9 mouse cellular contexts compared by ENCODE assay signal in genomic region chr4:149081528-149081927, GRCm38 (mm10). TPM values are rescaled to one million over a fixed set of nuclear protein-coding genes. Genes with fewer than 3 reads are reported as not detected.
DNase-seq lines count a peak whose midpoint lies in the region; ATAC-seq and TF ChIP-seq lines count a peak whose summit lies in the region.
"Had no signal": no experiment of that assay in that cellular context is flagged by ENCODE, and none has a peak within 500 bp of the region (broad histone marks: within the 10 kb centered on the region; RNA-seq: fewer than 3 reads in every experiment).

No protein-coding gene starts in this region.

- no peak overlapping the region for H3K4me2 ChIP-seq in embryonic facial prominence, embryonic 14.5 days (ENCODE audit: low read depth, low read length)
- no peak overlapping the region for H3K4me2 ChIP-seq in hindbrain, embryonic 16.5 days (ENCODE audit: low read length)
- no peak overlapping the region for H3K4me2 ChIP-seq in lung, embryonic 14.5 days

- no peak overlapping the region for H3K27ac ChIP-seq in embryonic facial prominence, embryonic 14.5 days (replicated peaks; ENCODE audit: low read depth, low read length)
- H3K27ac ChIP-seq in hindbrain, embryonic 16.5 days (ENCODE audit: low read depth, low read length), result no peak overlapping the region
- H3K27ac ChIP-seq in lung, embryonic 14.5 days (ENCODE audit: low read depth), result peak overlapping the region; percentile 52

- H3K4me3 ChIP-seq in embryonic facial prominence, embryonic 14.5 days (ENCODE audit: low read depth, low read length), result no peak overlapping the region
- H3K4me3 ChIP-seq in hindbrain, embryonic 16.5 days (ENCODE audit: low read length), result no peak overlapping the region
- no peak overlapping the region for H3K4me3 ChIP-seq in lung, embryonic 14.5 days (ENCODE audit: low read depth, low read length)

- ATAC-seq in embryonic facial prominence, embryonic 14.5 days (ENCODE audit: low read depth), result peak; percentile 67; the same call in 1 of the 2 replicates
- ATAC-seq in hindbrain, embryonic 16.5 days, result peak; percentile 74
- peak; percentile 77 for ATAC-seq in lung, embryonic 14.5 days (ENCODE audit: insufficient read depth)

- no peaks in the 10 kb centered on the region for H3K27me3 ChIP-seq in embryonic facial prominence, embryonic 14.5 days (replicated peaks; ENCODE audit: control insufficient read depth, insufficient read depth, low read length)
- H3K27me3 ChIP-seq in hindbrain, embryonic 16.5 days (replicated peaks; ENCODE audit: control insufficient read depth, insufficient read depth, low read length), result no peaks in the 10 kb centered on the region
- H3K27me3 ChIP-seq in lung, embryonic 14.5 days (ENCODE audit: insufficient read depth, low read length), result no peaks in the 10 kb centered on the region

- H3K36me3 ChIP-seq in embryonic facial prominence, embryonic 14.5 days (ENCODE audit: control insufficient read depth, insufficient read depth, low read length), result no peaks in the 10 kb centered on the region
- no peaks in the 10 kb centered on the region for H3K36me3 ChIP-seq in hindbrain, embryonic 16.5 days (ENCODE audit: control insufficient read depth, insufficient read depth, low read length)
- no peaks in the 10 kb centered on the region for H3K36me3 ChIP-seq in lung, embryonic 14.5 days (ENCODE audit: insufficient read depth)

- peak; percentile 73 to 79 for DNase-seq in urinary bladder, adult 18-20 months (ENCODE audit: low spot score in 2 of 2)
- DNase-seq in urinary bladder, postnatal 10 days (ENCODE audit: low spot score), result no peak
- DNase-seq in embryonic facial prominence, embryonic 14.5 days (ENCODE audit: low spot score), result no peak
- DNase-seq in lung, embryonic 14.5 days, result peak; percentile 62
- peak; percentile 61 to 88 for DNase-seq in urinary bladder, postnatal 36 days (ENCODE audit: low spot score in 2 of 2)
- no peak for DNase-seq in thymus, postnatal 14 days
- DNase-seq in left cerebral cortex, adult 8-10 months (ENCODE audit: low spot score in 2 of 2), result no peak

- no peaks in the 10 kb centered on the region for H3K9me3 ChIP-seq in embryonic facial prominence, embryonic 14.5 days (ENCODE audit: control insufficient read depth, low read length)
- H3K9me3 ChIP-seq in hindbrain, embryonic 16.5 days (ENCODE audit: control insufficient read depth, low read length), result no peaks in the 10 kb centered on the region
- H3K9me3 ChIP-seq in lung, embryonic 14.5 days (ENCODE audit: low read depth, low read length), result no peaks in the 10 kb centered on the region

- 68% methylated on average over 15 of the region's 17 CpGs for WGBS in embryonic facial prominence, embryonic 14.5 days
- WGBS in hindbrain, embryonic 16.5 days, result 46% methylated on average over 17 of the region's 17 CpGs
- 62% methylated on average over 17 of the region's 17 CpGs for WGBS in lung, embryonic 14.5 days

- H3K4me1 ChIP-seq in embryonic facial prominence, embryonic 14.5 days (ENCODE audit: control insufficient read depth, insufficient read depth, low read length), result peaks cover 6% of the 10 kb centered on the region; the same call in 1 of the 2 replicates
- peaks cover 7% of the 10 kb centered on the region for H3K4me1 ChIP-seq in hindbrain, embryonic 16.5 days (ENCODE audit: control insufficient read depth, insufficient read depth, low read depth, low read length)
- H3K4me1 ChIP-seq in lung, embryonic 14.5 days (ENCODE audit: insufficient read depth), result no peaks in the 10 kb centered on the region; the same call in 1 of the 2 replicates

- no peak overlapping the region for H3K9ac ChIP-seq in embryonic facial prominence, embryonic 14.5 days (ENCODE audit: low read depth, low read length)
- no peak overlapping the region for H3K9ac ChIP-seq in hindbrain, embryonic 16.5 days (ENCODE audit: low read depth, low read length)
- no peak overlapping the region for H3K9ac ChIP-seq in lung, embryonic 14.5 days

- no peak for TF ChIP-seq CTCF in lung, embryonic 14.5 days (IDR thresholded peaks at IDR 0.05; ENCODE audit: low read depth)

RNA-seq across cellular contexts. Expression of gene Pex14, which starts 18.1 kb away (rescaled TPM):
- 38.1 and 41.4 TPM in 2 replicates for polyA plus RNA-seq in embryonic facial prominence, embryonic 14.5 days (2014; fragmentation: Nextera tagmentation; extraction: Ambion mirVana)
- polyA plus RNA-seq in hindbrain, embryonic 16.5 days (2015; fragmentation: Nextera tagmentation; extraction: Ambion mirVana), result 62.4 and 63.9 TPM in 2 replicates
- 39.6 and 43.7 TPM in 2 replicates for polyA plus RNA-seq in lung, embryonic 14.5 days (2014; fragmentation: Nextera tagmentation; extraction: Ambion mirVana)
- total RNA-seq in left cerebral cortex, adult 8-10 months (2022), result 10 to 100 TPM; 51.7 to 61.3 (median 59.2) TPM

RNA-seq across cellular contexts. Expression of gene Dffa, which starts 22.4 kb away (rescaled TPM):
- polyA plus RNA-seq in embryonic facial prominence, embryonic 14.5 days (2014; fragmentation: Nextera tagmentation; extraction: Ambion mirVana), result 22.9 and 24.3 TPM in 2 replicates
- polyA plus RNA-seq in hindbrain, embryonic 16.5 days (2015; fragmentation: Nextera tagmentation; extraction: Ambion mirVana), result 24.6 and 25.6 TPM in 2 replicates
- polyA plus RNA-seq in lung, embryonic 14.5 days (2014; fragmentation: Nextera tagmentation; extraction: Ambion mirVana), result 26.3 and 29.7 TPM in 2 replicates
- total RNA-seq in left cerebral cortex, adult 8-10 months (2022), result 10 to 100 TPM; 55.8 to 62.6 (median 58.1) TPM

RNA-seq across cellular contexts. Expression of gene Cort, which starts 45.0 kb away (rescaled TPM):
- 0.53 and 0.76 TPM in 2 replicates for polyA plus RNA-seq in embryonic facial prominence, embryonic 14.5 days (2014; fragmentation: Nextera tagmentation; extraction: Ambion mirVana)
- 0.41 and 0.64 TPM in 2 replicates for polyA plus RNA-seq in hindbrain, embryonic 16.5 days (2015; fragmentation: Nextera tagmentation; extraction: Ambion mirVana)
- polyA plus RNA-seq in lung, embryonic 14.5 days (2014; fragmentation: Nextera tagmentation; extraction: Ambion mirVana), result not detected in 2 replicates
- total RNA-seq in left cerebral cortex, adult 8-10 months (2022), result 10 to 100 TPM in 3 of 4 experiments, 1 to 10 TPM in 1; 8.3 to 14.0 (median 11.0) TPM
- total RNA-seq: hematopoietic stem cell, adult 5-6 weeks had no signal

RNA-seq across cellular contexts. Expression of gene Cenps, which starts 55.9 kb away (rescaled TPM):
- 25.6 and 27.2 TPM in 2 replicates for polyA plus RNA-seq in embryonic facial prominence, embryonic 14.5 days (2014; fragmentation: Nextera tagmentation; extraction: Ambion mirVana)
- polyA plus RNA-seq in hindbrain, embryonic 16.5 days (2015; fragmentation: Nextera tagmentation; extraction: Ambion mirVana), result 18.9 TPM in 2 replicates
- 42.7 and 44.3 TPM in 2 replicates for polyA plus RNA-seq in lung, embryonic 14.5 days (2014; fragmentation: Nextera tagmentation; extraction: Ambion mirVana)
- total RNA-seq in left cerebral cortex, adult 8-10 months (2022), result 10 to 100 TPM; 24.4 to 29.1 (median 25.8) TPM

Comparison
In these comparisons a context has a peak if more than half of its experiments do, and no peak if none do; other contexts are left out.
1. DNase-seq: peak in urinary bladder, adult 18-20 months (2 of 2), lung, embryonic 14.5 days (single experiment) and urinary bladder, postnatal 36 days (2 of 2); none in urinary bladder, postnatal 10 days (single experiment), embryonic facial prominence, embryonic 14.5 days (single experiment), thymus, postnatal 14 days (single experiment) and left cerebral cortex, adult 8-10 months (0 of 2).
2. Peak in every context shown above with its lines, with median percentiles within 50 percentile points of each other: ATAC-seq.